Mouse (Mus musculus) ES-Bruce4 (cell line): ENCODE measurements around the gene Rptor. TPM values are rescaled to one million over a fixed set of nuclear protein-coding genes. Genes with fewer than 3 reads are reported as not detected.

ENCODE experiments used
- H3K27ac ChIP-seq: 2 replicates; pipeline ENCODE4 v1.5.1; 2012; ENCODE audit warnings: low read length, inconsistent platforms; ENCODE audit not compliant: insufficient read depth
- H3K27me3 ChIP-seq: 2 replicates; pipeline ENCODE4 v1.6.1; 2012; ENCODE audit warnings: mild to moderate bottlenecking, low read length, inconsistent platforms; ENCODE audit not compliant: control insufficient read depth, poor library complexity, insufficient read depth, severe bottlenecking
- H3K36me3 ChIP-seq: 2 replicates; pipeline ENCODE4 v1.6.1; 2012; ENCODE audit warnings: inconsistent platforms, mild to moderate bottlenecking, low read length, moderate library complexity; ENCODE audit not compliant: control insufficient read depth, poor library complexity, insufficient read depth, severe bottlenecking
- H3K4me1 ChIP-seq: one replicate; pipeline ENCODE4 v1.8.1; 2011; ENCODE audit warnings: low read length; ENCODE audit not compliant: control insufficient read depth, insufficient read depth
- H3K4me3 ChIP-seq: 2 replicates; pipeline ENCODE4 v1.5.1; 2011; ENCODE audit warnings: low read depth, mild to moderate bottlenecking, low read length
- H3K9ac ChIP-seq: 2 replicates; pipeline ENCODE4 v1.6.1; 2012; ENCODE audit warnings: low read depth, mild to moderate bottlenecking, inconsistent platforms; ENCODE audit not compliant: poor library complexity, severe bottlenecking
- H3K9me3 ChIP-seq: replicated peaks from 2 replicates; pipeline ENCODE4 v1.6.1; 2012; ENCODE audit warnings: mild to moderate bottlenecking, low read length, inconsistent platforms; ENCODE audit not compliant: control insufficient read depth, poor library complexity, insufficient read depth, severe bottlenecking
- CTCF ChIP-seq: IDR thresholded peaks from one replicate; pipeline ENCODE4 v1.8.1; 2011; ENCODE audit warnings: low read depth, low read length
- EP300 ChIP-seq: IDR thresholded peaks from 2 replicates; pipeline ENCODE4 v1.6.1; 2011; ENCODE audit warnings: low read depth, low read length; ENCODE audit not compliant: insufficient read depth
- POLR2A ChIP-seq: IDR thresholded peaks from one replicate; pipeline ENCODE4 v1.8.1; 2011; ENCODE audit warnings: low read length; ENCODE audit not compliant: insufficient read depth
- polyA plus RNA-seq: library from polyadenylated mRNA; stranded (reverse); fragments of >200 nt; gene quantifications from 2 replicates; pipeline ENCODE4 v1.2.4, GENCODE M21; 2011; ENCODE audit warnings: low read depth; ENCODE audit not compliant: missing spikeins, insufficient read depth, insufficient read length

The Rptor gene
- polyA plus RNA-seq, 1 experiment: 41.5 TPM

GRCm38 (mm10) chr11:119812093-119812492 lies 209.4 kb downstream of the Rptor start:
- H3K27me3 ChIP-seq: no peaks in the 10 kb centered on the region
- no peaks in the 10 kb centered on the region for H3K9me3 ChIP-seq
- no peaks in the 10 kb centered on the region for H3K4me1 ChIP-seq
- H3K36me3 ChIP-seq: no peaks in the 10 kb centered on the region
- H3K4me3 ChIP-seq: no peak overlapping the region
- no peak overlapping the region for H3K9ac ChIP-seq
- no peak for TF ChIP-seq EP300
- no peak overlapping the region for H3K27ac ChIP-seq

GRCm38 (mm10) chr11:119814035-119814558 lies 211.4 kb downstream of the Rptor start:
- H3K4me1 ChIP-seq: no peaks in the 10 kb centered on the region
- no peak overlapping the region for H3K27ac ChIP-seq
- TF ChIP-seq POLR2A (no peak), EP300 (no peak), CTCF (no peak)
- H3K27me3 ChIP-seq: no peaks in the 10 kb centered on the region
- no peaks in the 10 kb centered on the region for H3K9me3 ChIP-seq
- H3K9ac ChIP-seq: no peak overlapping the region
- H3K36me3 ChIP-seq: no peaks in the 10 kb centered on the region
- H3K4me3 ChIP-seq: no peak overlapping the region

GRCm38 (mm10) chr11:119816798-119817361 lies 214.2 kb downstream of the Rptor start:
- Histone ChIP-seq H3K9me3 (no peaks in the 10 kb centered on the region), H3K4me3 (no peak overlapping the region), H3K27me3 (no peaks in the 10 kb centered on the region), H3K36me3 (no peaks in the 10 kb centered on the region), H3K27ac (no peak overlapping the region), H3K4me1 (no peaks in the 10 kb centered on the region), H3K9ac (no peak overlapping the region)
- TF ChIP-seq CTCF: no peak
- no peak for TF ChIP-seq EP300

GRCm38 (mm10) chr11:119817362-119817837 lies 214.7 kb downstream of the Rptor start:
- no peaks in the 10 kb centered on the region for H3K36me3 ChIP-seq
- H3K9ac ChIP-seq: no peak overlapping the region
- no peaks in the 10 kb centered on the region for H3K27me3 ChIP-seq
- no peak overlapping the region for H3K4me3 ChIP-seq
- H3K4me1 ChIP-seq: no peaks in the 10 kb centered on the region
- TF ChIP-seq POLR2A (no peak), CTCF (no peak), EP300 (no peak)
- no peak overlapping the region for H3K27ac ChIP-seq
- H3K9me3 ChIP-seq: no peaks in the 10 kb centered on the region

GRCm38 (mm10) chr11:119817898-119818297 lies 215.2 kb downstream of the Rptor start:
- no peak overlapping the region for H3K9ac ChIP-seq
- no peaks in the 10 kb centered on the region for H3K4me1 ChIP-seq
- H3K9me3 ChIP-seq: no peaks in the 10 kb centered on the region
- H3K27ac ChIP-seq: no peak overlapping the region
- H3K4me3 ChIP-seq: no peak overlapping the region
- no peaks in the 10 kb centered on the region for H3K36me3 ChIP-seq
- TF ChIP-seq POLR2A (no peak), CTCF (no peak), EP300 (no peak)
- no peaks in the 10 kb centered on the region for H3K27me3 ChIP-seq

DNA sequence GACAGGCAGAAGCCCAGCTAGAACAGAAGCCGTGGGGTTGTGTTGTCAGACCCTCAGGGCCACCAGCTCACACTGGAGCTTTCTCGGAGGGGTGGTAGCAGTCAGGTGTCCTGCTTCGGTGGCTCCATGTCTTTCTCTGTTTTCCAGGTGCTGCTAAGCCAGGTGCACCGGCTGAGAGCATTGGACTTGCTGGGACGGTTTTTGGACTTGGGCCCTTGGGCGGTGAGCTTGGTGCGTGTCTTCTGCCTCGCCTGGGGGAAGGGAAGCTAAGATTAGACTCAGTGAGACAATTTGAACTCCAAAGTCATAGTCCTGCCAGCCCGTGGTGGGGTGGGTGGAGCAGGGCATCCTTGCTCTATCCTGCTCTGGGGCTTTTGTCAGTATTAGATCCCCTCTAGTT lies 218.8 kb downstream of the Rptor start:
- no peak overlapping the region for H3K27ac ChIP-seq
- peaks cover 2% of the 10 kb centered on the region; the same call in 1 of the 2 replicates for H3K36me3 ChIP-seq
- H3K4me1 ChIP-seq: no peaks in the 10 kb centered on the region
- no peak overlapping the region for H3K9ac ChIP-seq
- no peak overlapping the region for H3K4me3 ChIP-seq
- H3K9me3 ChIP-seq: no peaks in the 10 kb centered on the region
- no peak for TF ChIP-seq EP300
- TF ChIP-seq POLR2A: no peak
- no peak for TF ChIP-seq CTCF
- H3K27me3 ChIP-seq: no peaks in the 10 kb centered on the region
